Mouse (Mus musculus): ENCODE data around the gene Sbk1. TPM values are rescaled to one million over a fixed set of nuclear protein-coding genes. Genes with fewer than 3 reads are reported as not detected.
A peak's percentile ranks its signal among the peaks of the same experiment; 100 is the strongest.

Sbk1 gene
- polyA plus RNA-seq, 1 experiment = 24.7 TPM

GRCm38 (mm10) chr7:126260280-126261210 lies 11.9 kb upstream of the Sbk1 start:
- TF ChIP-seq EP300 (IDR thresholded peaks at IDR 0.05; ENCODE audit: insufficient read depth, low read depth, low read length) (no peak), CTCF (IDR thresholded peaks at IDR 0.05; ENCODE audit: low read depth, low read length) (peak; percentile 79)
- peaks cover 1% of the 10 kb centered on the region for H3K4me1 ChIP-seq (ENCODE audit: control insufficient read depth, insufficient read depth, low read length)
- no peak overlapping the region for H3K27ac ChIP-seq (ENCODE audit: insufficient read depth, low read length)
- H3K27me3 ChIP-seq (ENCODE audit: control insufficient read depth, insufficient read depth, low read length, poor library complexity, severe bottlenecking) = no peaks in the 10 kb centered on the region
- no peak overlapping the region for H3K4me3 ChIP-seq (ENCODE audit: low read depth, low read length)
- no peak overlapping the region for H3K9ac ChIP-seq (ENCODE audit: low read depth, poor library complexity, severe bottlenecking)
- no peaks in the 10 kb centered on the region for H3K9me3 ChIP-seq (replicated peaks; ENCODE audit: control insufficient read depth, insufficient read depth, low read length, poor library complexity, severe bottlenecking)
- H3K36me3 ChIP-seq (ENCODE audit: control insufficient read depth, insufficient read depth, low read length, poor library complexity, severe bottlenecking) = no peaks in the 10 kb centered on the region

- Histone ChIP-seq H3K4me1 (ENCODE audit: control insufficient read depth, insufficient read depth, low read length) (no peaks in the 10 kb centered on the region), H3K36me3 (ENCODE audit: control insufficient read depth, insufficient read depth, low read length, poor library complexity, severe bottlenecking) (no peaks in the 10 kb centered on the region), H3K9me3 (replicated peaks; ENCODE audit: control insufficient read depth, insufficient read depth, low read length, poor library complexity, severe bottlenecking) (no peaks in the 10 kb centered on the region), H3K27ac (ENCODE audit: insufficient read depth, low read length) (no peak overlapping the region), H3K9ac (ENCODE audit: low read depth, poor library complexity, severe bottlenecking) (no peak overlapping the region), H3K4me3 (ENCODE audit: low read depth, low read length) (no peak overlapping the region), H3K27me3 (ENCODE audit: control insufficient read depth, insufficient read depth, low read length, poor library complexity, severe bottlenecking) (no peaks in the 10 kb centered on the region)
- TF ChIP-seq CTCF (IDR thresholded peaks at IDR 0.05; ENCODE audit: low read depth, low read length) = no peak
- no peak for TF ChIP-seq POLR2A (IDR thresholded peaks at IDR 0.05; ENCODE audit: insufficient read depth, low read length)
- no peak for TF ChIP-seq EP300 (IDR thresholded peaks at IDR 0.05; ENCODE audit: insufficient read depth, low read depth, low read length)
Observed at GRCm38 (mm10) chr7:126261823-126262222, 10.6 kb upstream of the Sbk1 start.

- Histone ChIP-seq H3K27me3 (ENCODE audit: control insufficient read depth, insufficient read depth, low read length, poor library complexity, severe bottlenecking) (no peaks in the 10 kb centered on the region), H3K9ac (ENCODE audit: low read depth, poor library complexity, severe bottlenecking) (no peak overlapping the region), H3K36me3 (ENCODE audit: control insufficient read depth, insufficient read depth, low read length, poor library complexity, severe bottlenecking) (no peaks in the 10 kb centered on the region), H3K9me3 (replicated peaks; ENCODE audit: control insufficient read depth, insufficient read depth, low read length, poor library complexity, severe bottlenecking) (no peaks in the 10 kb centered on the region), H3K27ac (ENCODE audit: insufficient read depth, low read length) (no peak overlapping the region), H3K4me3 (ENCODE audit: low read depth, low read length) (no peak overlapping the region), H3K4me1 (ENCODE audit: control insufficient read depth, insufficient read depth, low read length) (no peaks in the 10 kb centered on the region)
- TF ChIP-seq EP300 (IDR thresholded peaks at IDR 0.05; ENCODE audit: insufficient read depth, low read depth, low read length) = no peak
- no peak for TF ChIP-seq CTCF (IDR thresholded peaks at IDR 0.05; ENCODE audit: low read depth, low read length)
Observed at GRCm38 (mm10) chr7:126263964-126264363, 8.5 kb upstream of the Sbk1 start.

GRCm38 (mm10) chr7:126265949-126266348 lies 6.5 kb upstream of the Sbk1 start:
- Histone ChIP-seq H3K4me1 (ENCODE audit: control insufficient read depth, insufficient read depth, low read length) (peaks cover 2% of the 10 kb centered on the region), H3K27me3 (ENCODE audit: control insufficient read depth, insufficient read depth, low read length, poor library complexity, severe bottlenecking) (no peaks in the 10 kb centered on the region), H3K27ac (ENCODE audit: insufficient read depth, low read length) (no peak overlapping the region), H3K9me3 (replicated peaks; ENCODE audit: control insufficient read depth, insufficient read depth, low read length, poor library complexity, severe bottlenecking) (no peaks in the 10 kb centered on the region), H3K36me3 (ENCODE audit: control insufficient read depth, insufficient read depth, low read length, poor library complexity, severe bottlenecking) (no peaks in the 10 kb centered on the region), H3K4me3 (ENCODE audit: low read depth, low read length) (no peak overlapping the region), H3K9ac (ENCODE audit: low read depth, poor library complexity, severe bottlenecking) (no peak overlapping the region)
- TF ChIP-seq CTCF (IDR thresholded peaks at IDR 0.05; ENCODE audit: low read depth, low read length) (no peak), POLR2A (IDR thresholded peaks at IDR 0.05; ENCODE audit: insufficient read depth, low read length) (no peak), EP300 (IDR thresholded peaks at IDR 0.05; ENCODE audit: insufficient read depth, low read depth, low read length) (no peak)

- H3K9ac ChIP-seq (ENCODE audit: low read depth, poor library complexity, severe bottlenecking) = no peak overlapping the region
Observed at GRCm38 (mm10) chr7:126266372-126266870, 6.0 kb upstream of the Sbk1 start.

GRCm38 (mm10) chr7:126267606-126268005 lies 4.8 kb upstream of the Sbk1 start:
- Histone ChIP-seq H3K9ac (ENCODE audit: low read depth, poor library complexity, severe bottlenecking) (no peak overlapping the region), H3K36me3 (ENCODE audit: control insufficient read depth, insufficient read depth, low read length, poor library complexity, severe bottlenecking) (no peaks in the 10 kb centered on the region), H3K9me3 (replicated peaks; ENCODE audit: control insufficient read depth, insufficient read depth, low read length, poor library complexity, severe bottlenecking) (no peaks in the 10 kb centered on the region), H3K27me3 (ENCODE audit: control insufficient read depth, insufficient read depth, low read length, poor library complexity, severe bottlenecking) (no peaks in the 10 kb centered on the region), H3K4me3 (ENCODE audit: low read depth, low read length) (no peak overlapping the region), H3K27ac (ENCODE audit: insufficient read depth, low read length) (no peak overlapping the region), H3K4me1 (ENCODE audit: control insufficient read depth, insufficient read depth, low read length) (peaks cover 5% of the 10 kb centered on the region)
- TF ChIP-seq CTCF (IDR thresholded peaks at IDR 0.05; ENCODE audit: low read depth, low read length) (no peak), EP300 (IDR thresholded peaks at IDR 0.05; ENCODE audit: insufficient read depth, low read depth, low read length) (no peak), POLR2A (IDR thresholded peaks at IDR 0.05; ENCODE audit: insufficient read depth, low read length) (no peak)

More at GRCm38 (mm10) chr7:126266372-126266870, 6.0 kb upstream of the Sbk1 start:
- H3K27me3 ChIP-seq (ENCODE audit: control insufficient read depth, insufficient read depth, low read length, poor library complexity, severe bottlenecking) = no peaks in the 10 kb centered on the region
- no peaks in the 10 kb centered on the region for H3K9me3 ChIP-seq (replicated peaks; ENCODE audit: control insufficient read depth, insufficient read depth, low read length, poor library complexity, severe bottlenecking)
- H3K27ac ChIP-seq (ENCODE audit: insufficient read depth, low read length) = no peak overlapping the region
- no peak overlapping the region for H3K4me3 ChIP-seq (ENCODE audit: low read depth, low read length)
- H3K4me1 ChIP-seq (ENCODE audit: control insufficient read depth, insufficient read depth, low read length) = peaks cover 5% of the 10 kb centered on the region
- TF ChIP-seq CTCF (IDR thresholded peaks at IDR 0.05; ENCODE audit: low read depth, low read length) = no peak
- TF ChIP-seq EP300 (IDR thresholded peaks at IDR 0.05; ENCODE audit: insufficient read depth, low read depth, low read length) = no peak
- TF ChIP-seq POLR2A (IDR thresholded peaks at IDR 0.05; ENCODE audit: insufficient read depth, low read length) = no peak
- H3K36me3 ChIP-seq (ENCODE audit: control insufficient read depth, insufficient read depth, low read length, poor library complexity, severe bottlenecking) = no peaks in the 10 kb centered on the region

Data from ES-Bruce4 (cell line).